Mouse (Mus musculus) hematopoietic stem cell, adult 5-6 weeks (primary cell): ENCODE results near the gene Zbtb33. TPM values are rescaled to one million over a fixed set of nuclear protein-coding genes. Genes with fewer than 3 reads are reported as not detected.

ENCODE experiments used
- total RNA-seq: library from RNA; stranded (forward); fragments of 172-1452, 232-1000 nt; gene quantifications from 2 replicates; pipeline ENCODE4 v1.2.3, GENCODE M21; 2017

Gene Zbtb33
- total RNA-seq, 1 experiment from 2014 or later: 28.4 TPM

Other genes with a start within 250 kb of the Zbtb33 start
- not detected in 2 replicates for gene Btg1-ps1, start 171.0 kb upstream of the Zbtb33 start, total RNA-seq
- gene Btg1-ps2, start 146.7 kb upstream of the Zbtb33 start, total RNA-seq: not detected in 2 replicates
- gene Rhox10, start 123.3 kb upstream of the Zbtb33 start, total RNA-seq: not detected in 2 replicates
- gene Rhox11, start 104.7 kb upstream of the Zbtb33 start, total RNA-seq: not detected in 2 replicates
- not detected in 2 replicates for gene Rhox12, start 78.9 kb upstream of the Zbtb33 start, total RNA-seq
- not detected in 2 replicates for gene Rhox13, start 68.6 kb upstream of the Zbtb33 start, total RNA-seq
- not detected in 2 replicates for gene Tmem255a, start 62.6 kb downstream of the Zbtb33 start, total RNA-seq
- gene Atp1b4, start 126.4 kb downstream of the Zbtb33 start, total RNA-seq: not detected in 2 replicates